Mouse (Mus musculus): ENCODE measurements at regions not wholly inside any gene's neighbourhood (a gene's known extent, or its start where the extent isn't known, plus 50 kb on each side); places are given as distances from the start of the nearest gene placed in this dataset.

- no peak for DNase-seq
- no peak overlapping the region for H3K4me3 ChIP-seq (ENCODE audit: control insufficient read depth, insufficient read depth, low read length)
- H3K27me3 ChIP-seq (ENCODE audit: control insufficient read depth, insufficient read depth, low read length): no peaks in the 10 kb centered on the region
- TF ChIP-seq CTCF (IDR thresholded peaks at IDR 0.05; ENCODE audit: borderline replicate concordance, control insufficient read depth, extremely low read depth, insufficient read depth, low read length, poor library complexity) (no peak), POLR2A (IDR thresholded peaks at IDR 0.05; ENCODE audit: control insufficient read depth, extremely low read depth, insufficient read depth, low read length, poor library complexity) (no peak)
- no peak overlapping the region for H3K27ac ChIP-seq (ENCODE audit: control insufficient read depth, insufficient read depth, low read length)
- WGBS: 90% methylated on average over 3 of the region's 3 CpGs
- H3K36me3 ChIP-seq (ENCODE audit: control insufficient read depth, insufficient read depth, low read length): no peaks in the 10 kb centered on the region
- H3K4me1 ChIP-seq (replicated peaks; ENCODE audit: control insufficient read depth, insufficient read depth, low read length): no peaks in the 10 kb centered on the region
Observed at GRCm38 (mm10) chr4:55475409-55475808, 56.9 kb downstream of the Klf4 start.

- Histone ChIP-seq H3K27me3 (ENCODE audit: control insufficient read depth, insufficient read depth, low read length) (no peaks in the 10 kb centered on the region), H3K36me3 (ENCODE audit: control insufficient read depth, insufficient read depth, low read length) (no peaks in the 10 kb centered on the region), H3K4me1 (replicated peaks; ENCODE audit: control insufficient read depth, insufficient read depth, low read length) (no peaks in the 10 kb centered on the region), H3K27ac (ENCODE audit: control insufficient read depth, insufficient read depth, low read length) (no peak overlapping the region), H3K4me3 (ENCODE audit: control insufficient read depth, insufficient read depth, low read length) (no peak overlapping the region)
- TF ChIP-seq POLR2A (IDR thresholded peaks at IDR 0.05; ENCODE audit: control insufficient read depth, extremely low read depth, insufficient read depth, low read length, poor library complexity): no peak
- no peak for TF ChIP-seq CTCF (IDR thresholded peaks at IDR 0.05; ENCODE audit: borderline replicate concordance, control insufficient read depth, extremely low read depth, insufficient read depth, low read length, poor library complexity)
- DNase-seq: no peak
- WGBS: 90% methylated on average over 16 of the region's 16 CpGs
Observed at GRCm38 (mm10) chr4:55474044-55474788, 58.0 kb downstream of the Klf4 start.

GRCm38 (mm10) chr4:55472649-55473048 is 59.6 kb downstream of the Klf4 start:
- TF ChIP-seq POLR2A (IDR thresholded peaks at IDR 0.05; ENCODE audit: control insufficient read depth, extremely low read depth, insufficient read depth, low read length, poor library complexity) (no peak), CTCF (IDR thresholded peaks at IDR 0.05; ENCODE audit: borderline replicate concordance, control insufficient read depth, extremely low read depth, insufficient read depth, low read length, poor library complexity) (no peak)
- Histone ChIP-seq H3K27ac (ENCODE audit: control insufficient read depth, insufficient read depth, low read length) (no peak overlapping the region), H3K4me3 (ENCODE audit: control insufficient read depth, insufficient read depth, low read length) (no peak overlapping the region), H3K27me3 (ENCODE audit: control insufficient read depth, insufficient read depth, low read length) (no peaks in the 10 kb centered on the region), H3K4me1 (replicated peaks; ENCODE audit: control insufficient read depth, insufficient read depth, low read length) (no peaks in the 10 kb centered on the region), H3K36me3 (ENCODE audit: control insufficient read depth, insufficient read depth, low read length) (no peaks in the 10 kb centered on the region)
- WGBS: 45% methylated on average over 2 of the region's 2 CpGs
- DNase-seq: no peak

- H3K27me3 ChIP-seq (ENCODE audit: control insufficient read depth, insufficient read depth, low read length): no peaks in the 10 kb centered on the region
- no peak for TF ChIP-seq POLR2A (IDR thresholded peaks at IDR 0.05; ENCODE audit: control insufficient read depth, extremely low read depth, insufficient read depth, low read length, poor library complexity)
- no peak for TF ChIP-seq CTCF (IDR thresholded peaks at IDR 0.05; ENCODE audit: borderline replicate concordance, control insufficient read depth, extremely low read depth, insufficient read depth, low read length, poor library complexity)
- no peak for DNase-seq
- H3K36me3 ChIP-seq (ENCODE audit: control insufficient read depth, insufficient read depth, low read length): no peaks in the 10 kb centered on the region
- H3K4me1 ChIP-seq (replicated peaks; ENCODE audit: control insufficient read depth, insufficient read depth, low read length): no peaks in the 10 kb centered on the region
- H3K4me3 ChIP-seq (ENCODE audit: control insufficient read depth, insufficient read depth, low read length): no peak overlapping the region
- no peak overlapping the region for H3K27ac ChIP-seq (ENCODE audit: control insufficient read depth, insufficient read depth, low read length)
- 85% methylated on average over 13 of the region's 13 CpGs for WGBS
Observed at GRCm38 (mm10) chr4:55470779-55471663, 61.2 kb downstream of the Klf4 start.

- no peak for DNase-seq
- Histone ChIP-seq H3K4me3 (ENCODE audit: control insufficient read depth, insufficient read depth, low read length) (no peak overlapping the region), H3K27me3 (ENCODE audit: control insufficient read depth, insufficient read depth, low read length) (no peaks in the 10 kb centered on the region), H3K36me3 (ENCODE audit: control insufficient read depth, insufficient read depth, low read length) (no peaks in the 10 kb centered on the region), H3K4me1 (replicated peaks; ENCODE audit: control insufficient read depth, insufficient read depth, low read length) (no peaks in the 10 kb centered on the region), H3K27ac (ENCODE audit: control insufficient read depth, insufficient read depth, low read length) (no peak overlapping the region)
- WGBS: 64% methylated on average over 8 of the region's 8 CpGs
- TF ChIP-seq POLR2A (IDR thresholded peaks at IDR 0.05; ENCODE audit: control insufficient read depth, extremely low read depth, insufficient read depth, low read length, poor library complexity) (no peak), CTCF (IDR thresholded peaks at IDR 0.05; ENCODE audit: borderline replicate concordance, control insufficient read depth, extremely low read depth, insufficient read depth, low read length, poor library complexity) (no peak)
Observed at GRCm38 (mm10) chr4:55464192-55464591, 68.1 kb downstream of the Klf4 start.

- 92% methylated on average over 5 of the region's 5 CpGs for WGBS
Observed at GRCm38 (mm10) chr4:55461927-55462326, 70.3 kb downstream of the Klf4 start.

More at GRCm38 (mm10) chr4:55461927-55462326, 70.3 kb downstream of the Klf4 start:
- Histone ChIP-seq H3K4me1 (replicated peaks; ENCODE audit: control insufficient read depth, insufficient read depth, low read length) (no peaks in the 10 kb centered on the region), H3K27me3 (ENCODE audit: control insufficient read depth, insufficient read depth, low read length) (no peaks in the 10 kb centered on the region), H3K27ac (ENCODE audit: control insufficient read depth, insufficient read depth, low read length) (no peak overlapping the region), H3K36me3 (ENCODE audit: control insufficient read depth, insufficient read depth, low read length) (no peaks in the 10 kb centered on the region), H3K4me3 (ENCODE audit: control insufficient read depth, insufficient read depth, low read length) (no peak overlapping the region)
- no peak for TF ChIP-seq CTCF (IDR thresholded peaks at IDR 0.05; ENCODE audit: borderline replicate concordance, control insufficient read depth, extremely low read depth, insufficient read depth, low read length, poor library complexity)
- no peak for TF ChIP-seq POLR2A (IDR thresholded peaks at IDR 0.05; ENCODE audit: control insufficient read depth, extremely low read depth, insufficient read depth, low read length, poor library complexity)
- DNase-seq: no peak

All from thymus, adult 2 months (tissue).